Mouse (Mus musculus): ENCODE measurements around the gene Pou2f2. TPM values are rescaled to one million over a fixed set of nuclear protein-coding genes. Genes with fewer than 3 reads are reported as not detected.

The Pou2f2 gene
- polyA plus RNA-seq, 1 experiment from 2014 or later, result 4.1 TPM

DNA sequence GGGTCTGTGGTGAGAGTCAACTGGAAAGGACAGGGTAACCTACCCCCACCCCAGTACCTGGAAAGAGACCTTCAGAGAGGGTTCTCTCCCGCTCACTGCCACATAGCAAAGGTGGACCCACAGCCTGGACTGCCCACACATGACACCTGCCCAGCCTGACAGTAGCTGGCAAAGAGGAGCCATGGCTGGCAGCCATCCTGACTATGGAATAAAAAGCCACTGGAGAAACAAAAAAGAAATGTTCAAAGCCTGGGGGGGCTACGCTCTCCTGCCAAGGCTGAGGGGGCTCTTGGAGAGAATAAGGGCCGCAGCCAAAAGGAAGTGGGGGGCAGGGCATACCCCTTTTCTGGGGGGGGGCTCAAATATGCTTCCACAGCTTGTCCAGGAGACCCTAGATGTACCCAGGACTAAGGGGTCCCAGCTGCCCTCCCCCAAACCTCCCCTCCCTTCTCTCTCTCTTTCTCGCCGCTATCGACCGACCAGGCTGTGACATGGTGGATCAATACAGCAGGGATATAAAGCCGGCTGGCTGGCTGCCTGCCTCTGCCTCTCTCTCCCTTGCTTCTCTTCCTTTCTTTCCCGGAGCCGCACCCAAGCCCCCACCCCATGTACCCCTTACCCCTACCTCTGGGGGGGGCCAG is 27.5 kb downstream of the Pou2f2 start:
- peaks cover 77% of the 10 kb centered on the region for H3K4me1 ChIP-seq
- DNase-seq (ENCODE audit: low spot score), result no peak
- no peaks in the 10 kb centered on the region for H3K36me3 ChIP-seq
- peak overlapping the region; percentile 43 for H3K4me3 ChIP-seq
- WGBS, result 48% methylated on average over 10 of the region's 10 CpGs
- peaks cover 72% of the 10 kb centered on the region for H3K27me3 ChIP-seq (ENCODE audit: low read depth, poor library complexity, severe bottlenecking)
- no peaks in the 10 kb centered on the region for H3K9me3 ChIP-seq (replicated peaks)
- H3K27ac ChIP-seq, result peak overlapping the region; percentile 90

GRCm38 (mm10) chr7:25151009-25151408 is 28.5 kb downstream of the Pou2f2 start:
- Histone ChIP-seq H3K27ac (peak overlapping the region; percentile 90), H3K4me1 (peaks cover 68% of the 10 kb centered on the region), H3K36me3 (no peaks in the 10 kb centered on the region), H3K9me3 (replicated peaks) (no peaks in the 10 kb centered on the region), H3K4me3 (peak overlapping the region; percentile 43), H3K27me3 (ENCODE audit: low read depth, poor library complexity, severe bottlenecking) (peaks cover 62% of the 10 kb centered on the region)
- 0% methylated on average over 7 of the region's 7 CpGs for WGBS
- DNase-seq (ENCODE audit: low spot score), result peak; percentile 53

GRCm38 (mm10) chr7:25150151-25150663 is 29.3 kb downstream of the Pou2f2 start:
- Histone ChIP-seq H3K9me3 (replicated peaks) (no peaks in the 10 kb centered on the region), H3K36me3 (no peaks in the 10 kb centered on the region), H3K4me1 (peaks cover 60% of the 10 kb centered on the region), H3K27me3 (ENCODE audit: low read depth, poor library complexity, severe bottlenecking) (peaks cover 54% of the 10 kb centered on the region), H3K4me3 (peak overlapping the region; percentile 43), H3K27ac (peak overlapping the region; percentile 90)
- DNase-seq (ENCODE audit: low spot score), result peak; percentile 64
- WGBS, result 2% methylated on average over 17 of the region's 18 CpGs

DNA sequence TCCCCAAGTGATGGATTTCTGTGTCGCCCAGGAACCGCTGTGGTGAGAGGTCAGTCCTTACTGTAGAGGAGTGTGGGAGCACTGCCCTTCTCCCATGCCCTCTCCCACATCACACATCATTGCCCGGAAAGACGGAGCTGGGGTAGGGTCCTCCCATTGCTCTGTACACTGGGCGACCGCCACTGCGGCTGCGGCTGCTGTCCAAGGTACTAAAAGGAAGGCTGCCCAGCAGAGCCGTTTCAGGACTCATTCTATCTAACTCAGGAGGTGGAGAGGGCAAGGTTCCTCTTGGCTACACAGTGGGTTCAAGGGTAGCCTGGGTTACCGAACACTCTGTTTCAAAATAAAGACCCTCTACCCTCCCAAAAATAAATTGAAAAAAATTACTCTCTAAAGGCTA is 33.6 kb downstream of the Pou2f2 start:
- Histone ChIP-seq H3K36me3 (no peaks in the 10 kb centered on the region), H3K4me1 (peaks cover 16% of the 10 kb centered on the region), H3K9me3 (replicated peaks) (no peaks in the 10 kb centered on the region), H3K4me3 (no peak overlapping the region), H3K27me3 (ENCODE audit: low read depth, poor library complexity, severe bottlenecking) (peaks cover 32% of the 10 kb centered on the region), H3K27ac (no peak overlapping the region)
- 13% methylated on average over 10 of the region's 10 CpGs for WGBS
- DNase-seq (ENCODE audit: low spot score), result peak; percentile 79

GRCm38 (mm10) chr7:25141761-25142160 is 37.8 kb downstream of the Pou2f2 start:
- Histone ChIP-seq H3K27ac (no peak overlapping the region), H3K36me3 (no peaks in the 10 kb centered on the region), H3K27me3 (ENCODE audit: low read depth, poor library complexity, severe bottlenecking) (peaks cover 21% of the 10 kb centered on the region; the same call in 1 of the 2 replicates), H3K9me3 (replicated peaks) (no peaks in the 10 kb centered on the region), H3K4me3 (no peak overlapping the region), H3K4me1 (no peaks in the 10 kb centered on the region)
- peak; percentile 79 for DNase-seq (ENCODE audit: low spot score)
- WGBS, result 4% methylated on average over 5 of the region's 5 CpGs

GRCm38 (mm10) chr7:25137553-25137952 is 42.0 kb downstream of the Pou2f2 start:
- H3K4me3 ChIP-seq, result no peak overlapping the region
- peaks cover 61% of the 10 kb centered on the region for H3K27me3 ChIP-seq (ENCODE audit: low read depth, poor library complexity, severe bottlenecking)
- no peaks in the 10 kb centered on the region for H3K36me3 ChIP-seq
- H3K4me1 ChIP-seq, result peaks cover 19% of the 10 kb centered on the region
- no peak for DNase-seq (ENCODE audit: low spot score)
- H3K9me3 ChIP-seq (replicated peaks), result peaks cover 3% of the 10 kb centered on the region; the same call in 1 of the 2 replicates
- 61% methylated on average over 3 of the region's 3 CpGs for WGBS
- H3K27ac ChIP-seq, result no peak overlapping the region

DNA sequence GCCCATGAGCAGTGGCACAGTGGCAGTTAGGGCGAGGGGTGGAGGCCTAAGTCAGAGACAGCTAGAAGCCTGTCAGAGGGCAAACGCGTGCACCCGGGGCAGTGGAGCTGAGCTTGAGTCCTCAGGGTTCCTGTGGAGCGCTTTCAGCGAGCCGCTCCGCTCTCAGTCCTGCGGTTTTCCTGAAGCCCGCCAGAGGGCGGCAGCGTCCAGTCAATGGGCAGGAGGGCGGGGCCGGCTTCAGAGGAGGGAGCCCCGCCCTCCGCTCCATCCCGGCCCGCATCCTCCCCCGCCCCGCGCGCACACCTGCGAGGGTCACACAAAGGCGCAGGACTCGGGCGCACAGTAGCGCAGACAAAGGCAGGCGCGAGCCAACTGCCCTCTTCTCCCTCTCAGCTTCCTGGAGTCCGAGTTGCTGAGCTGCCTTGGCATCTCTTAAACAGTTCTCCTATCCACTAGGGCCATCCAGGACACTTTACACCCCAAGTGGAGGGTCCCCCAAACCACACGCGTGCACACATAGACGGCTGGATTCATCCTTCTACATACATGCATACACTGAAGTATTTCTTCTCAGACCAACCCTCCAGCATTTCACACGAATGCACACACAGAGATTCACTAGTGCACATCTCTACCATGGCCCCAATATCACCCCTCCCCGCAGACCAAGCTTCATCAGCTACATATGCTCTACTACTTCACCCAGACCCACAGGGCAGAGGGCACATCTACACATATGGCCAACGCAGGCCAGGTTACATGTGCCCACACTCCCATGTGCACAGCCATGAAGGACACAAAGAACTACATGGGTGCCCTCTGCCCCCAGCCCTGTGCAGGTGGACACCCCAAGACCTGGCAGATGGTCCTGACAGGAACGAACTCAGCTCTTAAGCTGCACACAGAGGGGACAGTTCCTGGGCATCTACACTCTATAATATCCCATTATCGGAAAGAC is 46.2 kb downstream of the Pou2f2 start:
- Histone ChIP-seq H3K27ac (peak overlapping the region; percentile 50; the same call in 1 of the 2 replicates), H3K4me1 (peaks cover 25% of the 10 kb centered on the region), H3K9me3 (replicated peaks) (peaks cover 3% of the 10 kb centered on the region; the same call in 1 of the 2 replicates), H3K4me3 (peak overlapping the region; percentile 42), H3K36me3 (no peaks in the 10 kb centered on the region), H3K27me3 (ENCODE audit: low read depth, poor library complexity, severe bottlenecking) (peaks cover 89% of the 10 kb centered on the region)
- 8% methylated on average over 38 of the region's 38 CpGs for WGBS
- peak; percentile 90 for DNase-seq (ENCODE audit: low spot score)

GRCm38 (mm10) chr7:25132318-25132960 is 47.1 kb downstream of the Pou2f2 start:
- peak overlapping the region; percentile 37 for H3K4me3 ChIP-seq
- H3K36me3 ChIP-seq, result no peaks in the 10 kb centered on the region
- 8% methylated on average over 25 of the region's 25 CpGs for WGBS
- peaks cover 25% of the 10 kb centered on the region for H3K4me1 ChIP-seq
- peaks cover 80% of the 10 kb centered on the region for H3K27me3 ChIP-seq (ENCODE audit: low read depth, poor library complexity, severe bottlenecking)
- peaks cover 3% of the 10 kb centered on the region; the same call in 1 of the 2 replicates for H3K9me3 ChIP-seq (replicated peaks)
- no peak for DNase-seq (ENCODE audit: low spot score)
- H3K27ac ChIP-seq, result no peak overlapping the region

DNA sequence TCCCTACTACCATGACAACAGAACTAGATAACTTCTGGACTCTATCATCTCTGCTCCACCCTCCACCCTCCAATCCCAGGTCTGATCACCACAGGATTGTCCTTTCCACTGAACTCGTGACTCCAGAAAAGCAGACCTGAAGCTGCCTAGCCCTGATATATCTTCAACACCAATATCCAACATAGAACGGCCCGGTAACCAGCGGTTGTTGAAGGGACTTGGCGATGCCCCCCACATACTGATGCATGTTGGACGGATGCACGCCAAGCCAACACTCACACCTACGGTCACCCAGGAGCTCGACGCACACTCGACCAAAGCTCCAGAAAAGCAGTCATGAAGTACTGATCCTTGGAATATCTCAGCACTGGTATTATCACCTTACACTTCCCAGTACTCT is 48.3 kb downstream of the Pou2f2 start:
- peaks cover 75% of the 10 kb centered on the region for H3K27me3 ChIP-seq (ENCODE audit: low read depth, poor library complexity, severe bottlenecking)
- peaks cover 3% of the 10 kb centered on the region; the same call in 1 of the 2 replicates for H3K9me3 ChIP-seq (replicated peaks)
- DNase-seq (ENCODE audit: low spot score), result no peak
- H3K4me1 ChIP-seq, result peaks cover 25% of the 10 kb centered on the region
- no peaks in the 10 kb centered on the region for H3K36me3 ChIP-seq
- no peak overlapping the region for H3K27ac ChIP-seq
- H3K4me3 ChIP-seq, result no peak overlapping the region
- 93% methylated on average over 11 of the region's 11 CpGs for WGBS

DNA sequence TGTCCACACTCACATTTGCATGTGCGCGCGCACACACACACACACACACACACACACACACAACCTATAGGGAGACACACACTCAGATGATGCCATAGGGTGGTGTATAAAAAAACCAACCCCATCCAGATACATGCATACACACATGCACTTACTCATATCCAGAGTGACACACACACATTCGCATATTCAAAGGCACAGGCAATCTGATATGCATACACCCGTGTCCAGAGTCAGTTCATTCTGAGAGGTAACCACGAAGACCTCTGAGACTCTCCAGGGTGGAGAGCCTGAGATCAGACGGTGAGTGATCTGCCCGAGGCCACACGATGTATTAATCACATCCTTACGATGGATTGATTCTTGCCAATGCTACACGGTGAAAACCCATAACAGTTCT is 49.0 kb downstream of the Pou2f2 start:
- Histone ChIP-seq H3K9me3 (replicated peaks) (no peaks in the 10 kb centered on the region; the same call in 1 of the 2 replicates), H3K36me3 (no peaks in the 10 kb centered on the region), H3K4me1 (peaks cover 25% of the 10 kb centered on the region), H3K27ac (no peak overlapping the region), H3K27me3 (ENCODE audit: low read depth, poor library complexity, severe bottlenecking) (peaks cover 68% of the 10 kb centered on the region), H3K4me3 (no peak overlapping the region)
- 85% methylated on average over 11 of the region's 11 CpGs for WGBS
- DNase-seq (ENCODE audit: low spot score), result no peak

DNA sequence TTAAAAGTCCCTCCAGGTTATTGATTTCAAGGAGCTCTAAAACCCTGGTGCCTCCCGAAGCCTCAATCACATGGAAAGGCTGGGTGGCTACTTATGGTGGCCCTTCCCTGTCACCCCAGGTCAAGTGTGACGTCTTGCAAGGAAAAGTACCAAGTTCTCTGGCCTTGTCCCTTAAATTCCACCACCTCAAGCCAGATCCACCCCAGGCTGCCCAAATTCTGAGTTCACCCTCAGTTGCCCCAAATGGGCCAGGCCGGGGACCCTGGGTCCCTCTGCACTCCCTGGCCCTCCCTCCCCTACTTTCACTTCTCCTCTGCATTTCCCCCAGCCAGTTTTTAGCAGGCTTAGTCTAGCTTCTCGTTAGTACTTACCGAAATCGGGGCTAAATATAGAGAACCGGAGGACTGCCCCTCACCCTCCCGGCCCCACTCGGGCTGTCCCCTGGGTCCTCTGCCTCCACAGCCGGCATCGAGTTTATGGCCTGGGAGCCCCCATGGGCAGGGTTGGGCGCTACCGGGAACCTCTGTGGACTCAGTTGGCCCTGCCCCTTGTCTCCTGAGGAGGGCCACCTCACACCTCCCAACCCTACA is 50.0 kb downstream of the Pou2f2 start:
- H3K4me3 ChIP-seq, result no peak overlapping the region
- H3K9me3 ChIP-seq (replicated peaks), result no peaks in the 10 kb centered on the region
- peaks cover 21% of the 10 kb centered on the region for H3K4me1 ChIP-seq
- peaks cover 57% of the 10 kb centered on the region for H3K27me3 ChIP-seq (ENCODE audit: low read depth, poor library complexity, severe bottlenecking)
- DNase-seq (ENCODE audit: low spot score), result no peak
- H3K36me3 ChIP-seq, result no peaks in the 10 kb centered on the region
- H3K27ac ChIP-seq, result no peak overlapping the region
- WGBS, result 53% methylated on average over 13 of the region's 13 CpGs

- no peak for DNase-seq (ENCODE audit: low spot score)
- no peak overlapping the region for H3K4me3 ChIP-seq
- H3K36me3 ChIP-seq, result no peaks in the 10 kb centered on the region
- H3K27me3 ChIP-seq (ENCODE audit: low read depth, poor library complexity, severe bottlenecking), result peaks cover 42% of the 10 kb centered on the region
- H3K4me1 ChIP-seq, result peaks cover 10% of the 10 kb centered on the region
- no peaks in the 10 kb centered on the region for H3K9me3 ChIP-seq (replicated peaks)
- 78% methylated on average over 9 of the region's 9 CpGs for WGBS
- no peak overlapping the region for H3K27ac ChIP-seq
Observed at GRCm38 (mm10) chr7:25127971-25128370, 51.6 kb downstream of the Pou2f2 start.
